Mouse (Mus musculus) C2C12 (cell line): ENCODE data around the gene Tapbpl. TPM values are rescaled to one million over a fixed set of nuclear protein-coding genes. Genes with fewer than 3 reads are reported as not detected.

ENCODE experiments used
- H3K27me3 ChIP-seq: one replicate; pipeline ENCODE4 v1.6.1; 2011; ENCODE audit not compliant: control insufficient read depth, insufficient read depth, insufficient read length
- H3K36me3 ChIP-seq: one replicate; pipeline ENCODE4 v1.6.1; 2011; ENCODE audit not compliant: control insufficient read depth, insufficient read depth
- H3K4me3 ChIP-seq: one replicate; pipeline ENCODE4 v1.5.1; 2011; ENCODE audit warnings: mild to moderate bottlenecking, control low read depth; ENCODE audit not compliant: poor library complexity, insufficient read depth, severe bottlenecking
- H3K79me2 ChIP-seq: one replicate; pipeline ENCODE4 v1.6.1; 2011; ENCODE audit not compliant: control insufficient read depth, insufficient read depth
- H3K79me3 ChIP-seq: one replicate; pipeline ENCODE4 v1.6.1; 2011; ENCODE audit warnings: low read depth, control low read depth
- H3ac ChIP-seq: one replicate; pipeline ENCODE3; 2011; ENCODE audit warnings: low read depth; ENCODE audit not compliant: control insufficient read depth, insufficient read length
- CEBPB ChIP-seq: IDR thresholded peaks from one replicate; pipeline ENCODE4 v1.6.1; 2011; ENCODE audit warnings: low read depth, mild to moderate bottlenecking, control low read depth, moderate library complexity
- CTCF ChIP-seq: IDR thresholded peaks from one replicate; pipeline ENCODE4 v1.5.1; 2011; ENCODE audit not compliant: control insufficient read depth, insufficient read depth, insufficient read length
- FOSL1 ChIP-seq: IDR thresholded peaks from one replicate; pipeline ENCODE4 v1.8.0; 2011; ENCODE audit warnings: mild to moderate bottlenecking, low read length; ENCODE audit not compliant: poor library complexity, insufficient read depth, severe bottlenecking
- MAX ChIP-seq: IDR thresholded peaks from one replicate; pipeline ENCODE4 v1.6.1; 2011; ENCODE audit warnings: mild to moderate bottlenecking, control low read depth
- MYOD1 ChIP-seq: IDR thresholded peaks from one replicate; pipeline ENCODE4 v1.6.1; 2011; ENCODE audit warnings: low read depth; ENCODE audit not compliant: control insufficient read depth, insufficient read length
- MYOG ChIP-seq: IDR thresholded peaks from one replicate; pipeline ENCODE4 v1.6.1; 2011; ENCODE audit not compliant: control insufficient read depth, insufficient read length; ENCODE audit errors: extremely low read depth
- USF1 ChIP-seq: IDR thresholded peaks from one replicate; pipeline ENCODE4 v1.6.1; 2011; ENCODE audit warnings: low read depth, mild to moderate bottlenecking, control low read depth, moderate library complexity
- polyA plus RNA-seq: library from polyadenylated mRNA; unstranded; fragments of >200 nt; fragmentation: generic; extraction: Trizol; gene quantifications from one replicate; pipeline ENCODE4 v1.2.1, GENCODE M21; 2012; ENCODE audit warnings: missing spikeins

The Tapbpl gene
- polyA plus RNA-seq, 1 experiment = 2.3 TPM

- Histone ChIP-seq H3K4me3 (no peak overlapping the region), H3ac (no peak overlapping the region), H3K36me3 (no peaks in the 10 kb centered on the region)
Observed at GRCm38 (mm10) chr6:125236341-125236740, 4.7 kb upstream of the Tapbpl start.

GRCm38 (mm10) chr6:125234520-125234828 is 2.8 kb upstream of the Tapbpl start:
- Histone ChIP-seq H3ac (no peak overlapping the region), H3K27me3 (no peaks in the 10 kb centered on the region), H3K79me2 (no peaks in the 10 kb centered on the region), H3K36me3 (no peaks in the 10 kb centered on the region), H3K79me3 (no peaks in the 10 kb centered on the region), H3K4me3 (no peak overlapping the region)
- TF ChIP-seq MYOD1 (no peak), MYOG (no peak), USF1 (no peak), FOSL1 (no peak), CEBPB (no peak), CTCF (no peak), MAX (no peak)

More at GRCm38 (mm10) chr6:125236341-125236740, 4.7 kb upstream of the Tapbpl start:
- TF ChIP-seq FOSL1 (no peak), MYOG (no peak), CEBPB (no peak), USF1 (no peak), CTCF (no peak)
- H3K79me3 ChIP-seq = no peaks in the 10 kb centered on the region
- H3K27me3 ChIP-seq = no peaks in the 10 kb centered on the region
- no peaks in the 10 kb centered on the region for H3K79me2 ChIP-seq

GRCm38 (mm10) chr6:125233816-125234519 is 2.3 kb upstream of the Tapbpl start:
- H3K4me3 ChIP-seq = no peak overlapping the region
- no peaks in the 10 kb centered on the region for H3K79me2 ChIP-seq
- H3K27me3 ChIP-seq = no peaks in the 10 kb centered on the region
- no peak overlapping the region for H3ac ChIP-seq
- TF ChIP-seq USF1 (no peak), MYOD1 (no peak), FOSL1 (no peak), MAX (no peak), MYOG (no peak), CTCF (no peak), CEBPB (no peak)
- no peaks in the 10 kb centered on the region for H3K36me3 ChIP-seq
- H3K79me3 ChIP-seq = no peaks in the 10 kb centered on the region

- Histone ChIP-seq H3K4me3 (no peak overlapping the region), H3K79me2 (no peaks in the 10 kb centered on the region), H3K79me3 (no peaks in the 10 kb centered on the region), H3ac (no peak overlapping the region), H3K27me3 (no peaks in the 10 kb centered on the region), H3K36me3 (no peaks in the 10 kb centered on the region)
- no peak for TF ChIP-seq MYOD1
- TF ChIP-seq MAX = no peak
- TF ChIP-seq CEBPB = no peak
- TF ChIP-seq MYOG = no peak
- no peak for TF ChIP-seq FOSL1
- no peak for TF ChIP-seq CTCF
Observed at GRCm38 (mm10) chr6:125232516-125232915, 856 bp upstream of the Tapbpl start.

- TF ChIP-seq MYOD1 (no peak), CTCF (no peak), USF1 (no peak), FOSL1 (no peak), MYOG (no peak), MAX (no peak), CEBPB (no peak)
- peak overlapping the region; percentile 70 for H3ac ChIP-seq
- no peaks in the 10 kb centered on the region for H3K27me3 ChIP-seq
- no peaks in the 10 kb centered on the region for H3K36me3 ChIP-seq
- H3K79me3 ChIP-seq = no peaks in the 10 kb centered on the region
- H3K4me3 ChIP-seq = peak overlapping the region; percentile 53
- no peaks in the 10 kb centered on the region for H3K79me2 ChIP-seq
Observed at GRCm38 (mm10) chr6:125232045-125232437, 381 bp upstream of the Tapbpl start.

GRCm38 (mm10) chr6:125230571-125230970 is 1.1 kb downstream of the Tapbpl start:
- H3K36me3 ChIP-seq = no peaks in the 10 kb centered on the region
- H3K4me3 ChIP-seq = no peak overlapping the region
- no peaks in the 10 kb centered on the region for H3K27me3 ChIP-seq
- H3K79me3 ChIP-seq = no peaks in the 10 kb centered on the region
- TF ChIP-seq USF1 = no peak
- TF ChIP-seq CEBPB = no peak
- no peak for TF ChIP-seq MAX
- TF ChIP-seq FOSL1 = no peak
- no peaks in the 10 kb centered on the region for H3K79me2 ChIP-seq
- H3ac ChIP-seq = peak overlapping the region; percentile 9
